Mouse (Mus musculus) adrenal gland, postnatal 0 days (tissue): Measurements from ENCODE around the gene Tff2. TPM values are rescaled to one million over a fixed set of nuclear protein-coding genes. Genes with fewer than 3 reads are reported as not detected.

Experiments used
- polyA plus RNA-seq: library from polyadenylated mRNA; unstranded; fragments of >200 nt; fragmentation: Nextera tagmentation; extraction: Ambion mirVana; gene quantifications from 2 replicates; pipeline ENCODE4 v1.2.1, GENCODE M21; 2015

Tff2 gene
- polyA plus RNA-seq: 2.1 TPM in 1 of 2 replicates, not detected in the other

GRCm38 (mm10) chr17:31144040-31145037, at the start of gene Tff2:
TSS of gene Tff2 (minus strand) at chr17:31144282.

GRCm38 (mm10) chr17:31165127-31165526, 21.0 kb upstream of the Tff2 start, which contains the start of gene Tff1:
TSS of gene Tff1 (minus strand) at chr17:31165277.

GRCm38 (mm10) chr17:31129452-31129851, 14.6 kb downstream of the Tff2 start, which contains the start of gene Tff3:
TSS of gene Tff3 (minus strand) at chr17:31129646.

Other genes starting within 250 kb of the Tff2 start
- 0.22 and 0.54 TPM in 2 replicates for gene Glp1r, start 242.5 kb downstream of the Tff2 start, polyA plus RNA-seq
- gene Umodl1, start 189.6 kb downstream of the Tff2 start, polyA plus RNA-seq: not detected in 2 replicates
- gene Abcg1, start 86.6 kb downstream of the Tff2 start, polyA plus RNA-seq: 6.5 and 8.4 TPM in 2 replicates
- 18.3 and 43.0 TPM in 2 replicates for gene Tff3, start 14.6 kb downstream of the Tff2 start, polyA plus RNA-seq
- gene Tff1, start 21.0 kb upstream of the Tff2 start, polyA plus RNA-seq: 0.79 and 19.9 TPM in 2 replicates
- gene Tmprss3, start 54.7 kb upstream of the Tff2 start, polyA plus RNA-seq: not detected in 2 replicates
- 0.49 and 0.86 TPM in 2 replicates for gene Ubash3a, start 63.6 kb upstream of the Tff2 start, polyA plus RNA-seq
- 2.5 TPM in 2 replicates for gene Rsph1, start 133.1 kb upstream of the Tff2 start, polyA plus RNA-seq
- 5.3 and 10.1 TPM in 2 replicates for gene Slc37a1, start 142.5 kb upstream of the Tff2 start, polyA plus RNA-seq
- 6.5 and 14.8 TPM in 2 replicates for gene Pde9a, start 241.9 kb upstream of the Tff2 start, polyA plus RNA-seq